14 mouse cellular contexts compared by ENCODE assay signal in genomic region chr4:135317539-135317938, GRCm38 (mm10). TPM values are rescaled to one million over a fixed set of nuclear protein-coding genes. Genes with fewer than 3 reads are reported as not detected.
DNase-seq lines count a peak whose midpoint lies in the region; ATAC-seq and TF ChIP-seq lines count a peak whose summit lies in the region.
"Had no signal": no experiment of that assay in that cellular context is flagged by ENCODE, and none has a peak within 500 bp of the region (broad histone marks: within the 10 kb centered on the region; RNA-seq: fewer than 3 reads in every experiment).

No protein-coding gene starts in this region.

- H3K27me3 ChIP-seq in forebrain, embryonic 14.5 days (replicated peaks; ENCODE audit: control insufficient read depth, insufficient read depth, low read length) = no peaks in the 10 kb centered on the region
- no peaks in the 10 kb centered on the region for H3K27me3 ChIP-seq in forebrain, embryonic 11.5 days (ENCODE audit: control insufficient read depth, insufficient read depth, low read length)
- H3K27me3 ChIP-seq in heart, embryonic 16.5 days (ENCODE audit: control insufficient read depth, insufficient read depth, low read length) = no peaks in the 10 kb centered on the region
- H3K27me3 ChIP-seq in liver, embryonic 12.5 days (replicated peaks) = no peaks in the 10 kb centered on the region
- H3K27me3 ChIP-seq in liver, postnatal 0 days (ENCODE audit: insufficient read depth, low read length) = no peaks in the 10 kb centered on the region
- H3K27me3 ChIP-seq: limb, embryonic 12.5 days; liver, embryonic 15.5 days; midbrain, embryonic 12.5 days had no signal

- TF ChIP-seq CTCF in liver, postnatal 0 days (IDR thresholded peaks at IDR 0.05; ENCODE audit: low read depth) = no peak

- H3K36me3 ChIP-seq in forebrain, embryonic 14.5 days (ENCODE audit: control insufficient read depth, insufficient read depth, low read length) = peaks cover 64% of the 10 kb centered on the region
- H3K36me3 ChIP-seq in forebrain, embryonic 11.5 days (ENCODE audit: control insufficient read depth, insufficient read depth, low read length) = peaks cover 20% of the 10 kb centered on the region
- H3K36me3 ChIP-seq in heart, embryonic 16.5 days (ENCODE audit: control insufficient read depth, insufficient read depth) = peaks cover 38% of the 10 kb centered on the region
- H3K36me3 ChIP-seq in liver, embryonic 12.5 days = peaks cover 80% of the 10 kb centered on the region
- H3K36me3 ChIP-seq in liver, postnatal 0 days (replicated peaks; ENCODE audit: insufficient read depth, low read length) = peaks cover 62% of the 10 kb centered on the region

- H3K9me3 ChIP-seq in forebrain, embryonic 14.5 days (replicated peaks; ENCODE audit: control insufficient read depth, low read length) = no peaks in the 10 kb centered on the region
- no peaks in the 10 kb centered on the region for H3K9me3 ChIP-seq in forebrain, embryonic 11.5 days (ENCODE audit: control insufficient read depth, low read length)
- H3K9me3 ChIP-seq in heart, embryonic 16.5 days (replicated peaks; ENCODE audit: control insufficient read depth, low read length) = 0 out of 2 replicates have a peak, but pooled peaks cover 2% of the 10 kb centered on the region
- H3K9me3 ChIP-seq in liver, embryonic 12.5 days (replicated peaks) = peaks cover 7% of the 10 kb centered on the region
- H3K9me3 ChIP-seq in liver, postnatal 0 days (ENCODE audit: low read length) = no peaks in the 10 kb centered on the region
- H3K9me3 ChIP-seq: limb, embryonic 12.5 days; liver, embryonic 15.5 days; midbrain, embryonic 12.5 days had no signal

- peak; percentile 23; the same call in 1 of the 2 replicates for ATAC-seq in forebrain, embryonic 14.5 days
- ATAC-seq in forebrain, embryonic 11.5 days (replicated peaks; ENCODE audit: low FRiP score) = no peak
- ATAC-seq in heart, embryonic 16.5 days (replicated peaks; ENCODE audit: extremely low read depth, insufficient read depth, low FRiP score) = 0 out of 2 replicates have a peak, but pooled peaks have one; percentile 11
- no peak for ATAC-seq in liver, embryonic 12.5 days
- ATAC-seq in liver, postnatal 0 days = no peak
- ATAC-seq: activated CD4-positive, CD25-positive, alpha-beta regulatory T cell, adult 4 months had no signal

- 80% methylated on average over 4 of the region's 4 CpGs for WGBS in forebrain, embryonic 14.5 days
- 95% methylated on average over 4 of the region's 4 CpGs for WGBS in forebrain, embryonic 11.5 days
- WGBS in heart, embryonic 16.5 days = 49% methylated on average over 4 of the region's 4 CpGs
- 86% methylated on average over 4 of the region's 4 CpGs for WGBS in liver, embryonic 12.5 days (ENCODE audit: insufficient replicate concordance)
- WGBS in liver, postnatal 0 days (ENCODE audit: insufficient replicate concordance) = 89% methylated on average over 4 of the region's 4 CpGs

- H3K4me3 ChIP-seq in forebrain, embryonic 14.5 days (ENCODE audit: low read depth, low read length) = no peak overlapping the region
- H3K4me3 ChIP-seq in forebrain, embryonic 11.5 days (ENCODE audit: low read depth, low read length) = no peak overlapping the region
- no peak overlapping the region for H3K4me3 ChIP-seq in heart, embryonic 16.5 days (ENCODE audit: low read length)
- H3K4me3 ChIP-seq in liver, embryonic 12.5 days = no peak overlapping the region
- H3K4me3 ChIP-seq in liver, postnatal 0 days (ENCODE audit: low read depth, low read length) = no peak overlapping the region
- H3K4me3 ChIP-seq: embryonic facial prominence, embryonic 10.5 days; limb, embryonic 12.5 days; liver, embryonic 15.5 days; midbrain, embryonic 12.5 days; myocyte had no signal

- TF ChIP-seq EP300 in liver, postnatal 0 days (IDR thresholded peaks at IDR 0.05; ENCODE audit: low read depth) = no peak

- no peak overlapping the region for H3K9ac ChIP-seq in forebrain, embryonic 14.5 days (ENCODE audit: low read length)
- no peak overlapping the region for H3K9ac ChIP-seq in forebrain, embryonic 11.5 days (ENCODE audit: low read length)
- no peak overlapping the region for H3K9ac ChIP-seq in heart, embryonic 16.5 days (ENCODE audit: low read length)
- no peak overlapping the region for H3K9ac ChIP-seq in liver, embryonic 12.5 days
- H3K9ac ChIP-seq in liver, postnatal 0 days (replicated peaks) = no peak overlapping the region
- H3K9ac ChIP-seq: forebrain, postnatal 0 days; limb, embryonic 12.5 days; liver, embryonic 15.5 days; midbrain, embryonic 12.5 days had no signal

- H3K27ac ChIP-seq in forebrain, embryonic 14.5 days (ENCODE audit: low read depth, low read length) = no peak overlapping the region
- H3K27ac ChIP-seq in forebrain, embryonic 11.5 days (ENCODE audit: low read depth, low read length) = no peak overlapping the region
- H3K27ac ChIP-seq in heart, embryonic 16.5 days (ENCODE audit: low read length) = peak overlapping the region; percentile 74
- H3K27ac ChIP-seq in liver, embryonic 12.5 days = peak overlapping the region; percentile 60
- no peak overlapping the region for H3K27ac ChIP-seq in liver, postnatal 0 days (ENCODE audit: low read depth)
- H3K27ac ChIP-seq: embryonic facial prominence, embryonic 10.5 days; limb, embryonic 12.5 days; midbrain, embryonic 12.5 days had no signal

- H3K4me2 ChIP-seq in forebrain, embryonic 14.5 days (ENCODE audit: low read length) = no peak overlapping the region
- no peak overlapping the region for H3K4me2 ChIP-seq in forebrain, embryonic 11.5 days (ENCODE audit: low read depth, low read length, severe bottlenecking)
- H3K4me2 ChIP-seq in heart, embryonic 16.5 days (ENCODE audit: low read depth, low read length) = no peak overlapping the region
- H3K4me2 ChIP-seq in liver, embryonic 12.5 days = no peak overlapping the region
- H3K4me2 ChIP-seq in liver, postnatal 0 days (ENCODE audit: low read depth, low read length) = no peak overlapping the region
- H3K4me2 ChIP-seq: limb, embryonic 12.5 days; liver, embryonic 15.5 days; midbrain, embryonic 12.5 days had no signal

- intact Hi-C loops in heart, postnatal 10 days (cut with DNase I) = loop anchor here (5.0 kb wide), 3 partner anchors 165 to 370 kb away; no protein-coding TSS in a partner anchor

- no peak for DNase-seq in forebrain, embryonic 14.5 days (ENCODE audit: low spot score)
- no peak for DNase-seq in forebrain, embryonic 11.5 days (ENCODE audit: low spot score)
- DNase-seq in heart, adult 8-10 months (ENCODE audit: low spot score) = no peak
- DNase-seq in liver, postnatal 0 days = no peak
- DNase-seq in heart, postnatal 10 days = peak; percentile 56 to 67

- no peaks in the 10 kb centered on the region for H3K4me1 ChIP-seq in forebrain, embryonic 14.5 days (ENCODE audit: control insufficient read depth, insufficient read depth, low read length)
- 0 out of 2 replicates have a peak, but pooled peaks cover 2% of the 10 kb centered on the region for H3K4me1 ChIP-seq in forebrain, embryonic 11.5 days (replicated peaks; ENCODE audit: control insufficient read depth, insufficient read depth, low read length)
- H3K4me1 ChIP-seq in heart, embryonic 16.5 days (ENCODE audit: control insufficient read depth, insufficient read depth, low read length) = peaks cover 20% of the 10 kb centered on the region
- H3K4me1 ChIP-seq in liver, embryonic 12.5 days = peaks cover 37% of the 10 kb centered on the region
- H3K4me1 ChIP-seq in liver, postnatal 0 days (ENCODE audit: insufficient read depth) = peaks cover 25% of the 10 kb centered on the region
- H3K4me1 ChIP-seq: midbrain, embryonic 12.5 days had no signal

RNA-seq across cellular contexts. Expression of gene Srrm1, which starts 35.6 kb away (rescaled TPM):
- polyA plus RNA-seq in forebrain, embryonic 14.5 days (2014; fragmentation: Nextera tagmentation; extraction: Ambion mirVana) = 129 and 152 TPM in 2 replicates
- polyA plus RNA-seq in forebrain, embryonic 11.5 days (2014; fragmentation: Nextera tagmentation; extraction: Ambion mirVana) = 212 and 241 TPM in 2 replicates
- 134 and 145 TPM in 2 replicates for polyA plus RNA-seq in heart, embryonic 16.5 days (2015; fragmentation: Nextera tagmentation; extraction: Ambion mirVana)
- 10 to 100 TPM; 47.4 to 70.9 (median 55.8) TPM for total RNA-seq in heart, adult 8-10 months (2022)
- 170 and 173 TPM in 2 replicates for polyA plus RNA-seq in liver, embryonic 12.5 days (2016; fragmentation: Nextera tagmentation; extraction: Ambion mirVana)
- 79.3 and 90.6 TPM in 2 replicates for polyA plus RNA-seq in liver, postnatal 0 days (2015; fragmentation: Nextera tagmentation; extraction: Ambion mirVana)
- total RNA-seq in heart, postnatal 10 days (2021) = 100 to 1,000 TPM in 1 of 2 experiments, 10 to 100 TPM in 1; 94.6 to 106 TPM

RNA-seq across cellular contexts. Expression of gene Clic4, which starts 44.9 kb away (rescaled TPM):
- polyA plus RNA-seq in forebrain, embryonic 14.5 days (2014; fragmentation: Nextera tagmentation; extraction: Ambion mirVana) = 74.1 and 74.4 TPM in 2 replicates
- polyA plus RNA-seq in forebrain, embryonic 11.5 days (2014; fragmentation: Nextera tagmentation; extraction: Ambion mirVana) = 194 and 195 TPM in 2 replicates
- 289 and 296 TPM in 2 replicates for polyA plus RNA-seq in heart, embryonic 16.5 days (2015; fragmentation: Nextera tagmentation; extraction: Ambion mirVana)
- 100 to 1,000 TPM; 236 to 258 (median 249) TPM for total RNA-seq in heart, adult 8-10 months (2022)
- polyA plus RNA-seq in liver, embryonic 12.5 days (2016; fragmentation: Nextera tagmentation; extraction: Ambion mirVana) = 161 and 169 TPM in 2 replicates
- polyA plus RNA-seq in liver, postnatal 0 days (2015; fragmentation: Nextera tagmentation; extraction: Ambion mirVana) = 52.2 and 64.6 TPM in 2 replicates
- 100 to 1,000 TPM; 309 to 310 TPM for total RNA-seq in heart, postnatal 10 days (2021)

Comparison
In these comparisons a context has a peak if more than half of its experiments do, and no peak if none do; other contexts are left out.
1. ATAC-seq: peak in forebrain, embryonic 14.5 days (single experiment) and heart, embryonic 16.5 days (single experiment); none in forebrain, embryonic 11.5 days (single experiment), liver, embryonic 12.5 days (single experiment) and liver, postnatal 0 days (single experiment).
2. DNase-seq: peak in heart, postnatal 10 days (2 of 2); none in forebrain, embryonic 14.5 days (single experiment), forebrain, embryonic 11.5 days (single experiment), heart, adult 8-10 months (single experiment) and liver, postnatal 0 days (single experiment).
3. H3K27ac ChIP-seq: peak in heart, embryonic 16.5 days (single experiment) and liver, embryonic 12.5 days (single experiment); none in forebrain, embryonic 14.5 days (single experiment), forebrain, embryonic 11.5 days (single experiment) and liver, postnatal 0 days (single experiment).